Mouse (Mus musculus): Measurements from ENCODE around the gene Mfsd4b5. TPM values are rescaled to one million over a fixed set of nuclear protein-coding genes. Genes with fewer than 3 reads are reported as not detected.
"Not testable (repeated sequence)": the region's sequence is repeated elsewhere in the genome, so short reads cannot be mapped to it uniquely, and the experiment has no call there.

Gene Mfsd4b5
- polyA plus RNA-seq, 1 experiment from 2014 or later: 0.11 TPM

DNA sequence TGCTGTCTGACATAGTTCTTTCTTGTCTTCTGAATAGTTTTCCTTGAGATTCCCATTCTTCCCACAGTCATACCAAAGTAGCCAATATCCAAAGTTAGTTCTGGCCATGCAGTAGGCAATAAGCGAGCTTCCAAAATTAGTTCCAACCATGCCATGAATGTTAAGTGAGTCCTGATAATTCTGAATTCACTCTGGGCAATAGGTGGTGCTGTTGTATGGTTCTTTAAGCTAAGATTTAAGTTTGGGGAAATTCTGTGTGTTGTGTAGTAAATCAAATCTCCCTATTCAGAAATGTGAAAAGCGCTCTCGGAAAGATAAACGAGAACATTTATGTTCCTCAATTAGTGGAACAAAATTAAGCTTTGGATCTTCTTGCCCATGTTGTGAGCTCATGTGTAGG lies 28.2 kb downstream of the Mfsd4b5 start:
- no peaks in the 10 kb centered on the region for H3K27me3 ChIP-seq (ENCODE audit: control insufficient read depth, insufficient read depth, low read depth, low read length)

DNA sequence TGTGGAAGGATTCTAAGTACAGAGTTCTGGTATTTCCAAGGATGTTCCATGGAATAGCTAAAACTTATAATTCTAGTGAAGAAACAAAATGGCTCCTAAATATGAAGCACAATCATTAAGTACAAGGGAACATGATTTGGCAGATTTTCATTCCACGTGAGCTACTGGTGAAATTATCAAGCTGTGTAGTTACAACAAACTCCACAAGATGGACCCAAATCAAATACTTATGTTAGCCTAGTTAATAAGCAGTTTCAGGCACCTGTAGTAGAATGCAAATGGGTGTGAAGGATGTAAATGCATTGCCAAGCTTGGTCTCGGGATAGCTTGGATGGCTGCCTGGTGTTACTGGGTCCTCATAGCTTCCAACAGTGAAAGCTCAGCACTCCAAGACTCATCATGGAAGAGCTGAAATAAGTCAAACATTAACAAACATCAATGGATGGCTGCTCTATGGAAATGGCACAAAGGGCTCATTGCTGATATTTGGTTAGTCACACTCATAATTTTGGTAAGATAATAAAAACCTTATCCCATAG lies 30.0 kb downstream of the Mfsd4b5 start:
- no peak for ATAC-seq (ENCODE audit: low read depth)
- H3K27ac ChIP-seq (ENCODE audit: low read length): no peak overlapping the region
- H3K4me2 ChIP-seq (ENCODE audit: low read depth, low read length): no peak overlapping the region
- 34% methylated on average over 2 of the region's 2 CpGs for WGBS (ENCODE audit: insufficient replicate concordance)
- no peaks in the 10 kb centered on the region for H3K36me3 ChIP-seq (ENCODE audit: control insufficient read depth, insufficient read depth)
- H3K9me3 ChIP-seq (replicated peaks; ENCODE audit: control insufficient read depth, low read length): no peaks in the 10 kb centered on the region
- H3K4me3 ChIP-seq (ENCODE audit: low read depth, low read length): no peak overlapping the region
- H3K27me3 ChIP-seq (ENCODE audit: control insufficient read depth, insufficient read depth, low read depth, low read length): no peaks in the 10 kb centered on the region
- peaks cover 3% of the 10 kb centered on the region; the same call in 1 of the 2 replicates for H3K4me1 ChIP-seq (ENCODE audit: control insufficient read depth, low read depth, low read length)
- no peak overlapping the region for H3K9ac ChIP-seq (ENCODE audit: low read depth, low read length)

More for the DNA sequence above, 28.2 kb downstream of the Mfsd4b5 start:
- Histone ChIP-seq H3K4me2 (ENCODE audit: low read depth, low read length) (no peak overlapping the region), H3K4me1 (ENCODE audit: control insufficient read depth, low read depth, low read length) (peaks cover 3% of the 10 kb centered on the region; the same call in 1 of the 2 replicates), H3K36me3 (ENCODE audit: control insufficient read depth, insufficient read depth) (no peaks in the 10 kb centered on the region), H3K9me3 (replicated peaks; ENCODE audit: control insufficient read depth, low read length) (no peaks in the 10 kb centered on the region), H3K9ac (ENCODE audit: low read depth, low read length) (no peak overlapping the region), H3K4me3 (ENCODE audit: low read depth, low read length) (no peak overlapping the region), H3K27ac (ENCODE audit: low read length) (no peak overlapping the region)
- 47% methylated on average over 4 of the region's 4 CpGs for WGBS (ENCODE audit: insufficient replicate concordance)
- no peak for ATAC-seq (ENCODE audit: low read depth)

GRCm38 (mm10) chr10:39955163-39955562 lies 31.3 kb downstream of the Mfsd4b5 start:
- WGBS (ENCODE audit: insufficient replicate concordance): 60% methylated on average over 2 of the region's 2 CpGs
- no peak overlapping the region for H3K4me3 ChIP-seq (ENCODE audit: low read depth, low read length)

DNA sequence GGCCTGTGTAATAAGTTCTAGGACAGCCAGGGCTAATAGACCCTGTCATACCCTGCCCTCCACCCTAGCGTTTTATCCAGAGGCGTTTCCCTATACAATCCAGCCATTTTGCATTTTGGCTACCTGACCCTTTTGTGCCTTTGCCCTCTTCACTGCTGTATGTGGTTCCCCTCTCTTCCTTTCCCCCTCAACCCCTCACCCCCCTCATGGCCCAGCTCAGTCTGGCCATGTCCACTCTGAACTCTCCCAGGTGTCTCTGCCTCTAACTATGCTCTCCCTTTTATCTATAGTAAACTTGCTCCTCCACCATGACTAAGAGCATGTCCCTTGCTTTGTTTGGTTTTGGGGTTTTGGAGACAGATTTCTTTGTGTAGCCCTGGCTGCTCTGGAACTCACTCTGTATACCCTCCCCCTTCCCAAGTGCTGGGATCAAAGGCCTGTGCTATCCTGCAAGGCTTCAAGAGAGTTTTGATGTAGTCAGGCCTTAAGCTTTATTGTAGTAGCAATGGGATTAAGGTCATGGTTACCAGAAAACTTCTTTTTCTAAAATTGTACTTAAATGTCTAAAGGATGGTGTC lies 37.0 kb downstream of the Mfsd4b5 start:
- Histone ChIP-seq H3K9me3 (replicated peaks; ENCODE audit: control insufficient read depth, low read length) (no peaks in the 10 kb centered on the region), H3K4me3 (ENCODE audit: low read depth, low read length) (no peak overlapping the region), H3K27me3 (ENCODE audit: control insufficient read depth, insufficient read depth, low read depth, low read length) (no peaks in the 10 kb centered on the region), H3K27ac (ENCODE audit: low read length) (no peak overlapping the region), H3K9ac (ENCODE audit: low read depth, low read length) (no peak overlapping the region), H3K4me1 (ENCODE audit: control insufficient read depth, low read depth, low read length) (no peaks in the 10 kb centered on the region), H3K36me3 (ENCODE audit: control insufficient read depth, insufficient read depth) (no peaks in the 10 kb centered on the region), H3K4me2 (ENCODE audit: low read depth, low read length) (no peak overlapping the region)
- WGBS (ENCODE audit: insufficient replicate concordance): 94% methylated on average over 2 of the region's 2 CpGs
- no peak for ATAC-seq (ENCODE audit: low read depth)

More at GRCm38 (mm10) chr10:39955163-39955562, 31.3 kb downstream of the Mfsd4b5 start:
- H3K4me2 ChIP-seq (ENCODE audit: low read depth, low read length): no peak overlapping the region
- no peak for ATAC-seq (ENCODE audit: low read depth)
- H3K9ac ChIP-seq (ENCODE audit: low read depth, low read length): no peak overlapping the region
- no peaks in the 10 kb centered on the region for H3K36me3 ChIP-seq (ENCODE audit: control insufficient read depth, insufficient read depth)
- H3K27me3 ChIP-seq (ENCODE audit: control insufficient read depth, insufficient read depth, low read depth, low read length): no peaks in the 10 kb centered on the region
- no peaks in the 10 kb centered on the region for H3K9me3 ChIP-seq (replicated peaks; ENCODE audit: control insufficient read depth, low read length)
- H3K27ac ChIP-seq (ENCODE audit: low read length): no peak overlapping the region
- H3K4me1 ChIP-seq (ENCODE audit: control insufficient read depth, low read depth, low read length): no peaks in the 10 kb centered on the region; the same call in 1 of the 2 replicates

DNA sequence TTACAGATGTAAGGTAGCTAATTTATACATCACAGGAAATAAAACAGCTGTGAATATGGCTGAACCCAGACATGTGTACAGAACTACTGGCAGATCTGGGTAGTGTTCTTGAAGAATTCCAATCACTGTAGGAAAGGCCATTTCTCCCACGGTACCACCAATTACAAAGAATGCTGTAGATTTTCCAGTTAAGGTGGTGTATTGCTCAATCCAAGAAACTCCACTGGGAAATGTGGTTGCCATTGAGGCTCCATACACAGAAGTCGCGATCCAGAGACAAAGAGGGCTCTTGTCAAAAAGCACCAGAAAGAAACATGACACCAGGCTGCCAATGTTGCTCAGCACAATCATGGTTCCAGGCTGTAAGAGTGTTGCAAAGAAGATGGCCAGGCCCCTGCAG lies 39.3 kb downstream of the Mfsd4b5 start:
- not testable (repeated sequence) for H3K9ac ChIP-seq (ENCODE audit: low read depth, low read length); H3K4me2 ChIP-seq (ENCODE audit: low read depth, low read length); H3K27ac ChIP-seq (ENCODE audit: low read length); H3K4me3 ChIP-seq (ENCODE audit: low read depth, low read length); H3K36me3 ChIP-seq (ENCODE audit: control insufficient read depth, insufficient read depth); ATAC-seq (ENCODE audit: low read depth); H3K4me1 ChIP-seq (ENCODE audit: control insufficient read depth, low read depth, low read length); H3K27me3 ChIP-seq (ENCODE audit: control insufficient read depth, insufficient read depth, low read depth, low read length); H3K9me3 ChIP-seq (replicated peaks; ENCODE audit: control insufficient read depth, low read length)
- WGBS (ENCODE audit: insufficient replicate concordance): 65% methylated on average over 3 of the region's 3 CpGs

GRCm38 (mm10) chr10:39936553-39936952 lies 49.9 kb downstream of the Mfsd4b5 start:
- Histone ChIP-seq H3K36me3 (ENCODE audit: control insufficient read depth, insufficient read depth) (no peaks in the 10 kb centered on the region), H3K4me1 (ENCODE audit: control insufficient read depth, low read depth, low read length) (no peaks in the 10 kb centered on the region), H3K9me3 (replicated peaks; ENCODE audit: control insufficient read depth, low read length) (no peaks in the 10 kb centered on the region), H3K4me2 (ENCODE audit: low read depth, low read length) (no peak overlapping the region), H3K4me3 (ENCODE audit: low read depth, low read length) (no peak overlapping the region), H3K27me3 (ENCODE audit: control insufficient read depth, insufficient read depth, low read depth, low read length) (no peaks in the 10 kb centered on the region), H3K9ac (ENCODE audit: low read depth, low read length) (no peak overlapping the region), H3K27ac (ENCODE audit: low read length) (no peak overlapping the region)
- 38% methylated on average over 7 of the region's 7 CpGs for WGBS (ENCODE audit: insufficient replicate concordance)
- ATAC-seq (ENCODE audit: low read depth): no peak

- H3K36me3 ChIP-seq (ENCODE audit: control insufficient read depth, insufficient read depth): no peaks in the 10 kb centered on the region
- H3K9ac ChIP-seq (ENCODE audit: low read depth, low read length): no peak within 1 kb of the TSS
- H3K27ac ChIP-seq (ENCODE audit: low read length): no peak within 1 kb of the TSS
- WGBS (ENCODE audit: insufficient replicate concordance): 2% methylated on average over 41 of the region's 41 CpGs
- H3K9me3 ChIP-seq (replicated peaks; ENCODE audit: control insufficient read depth, low read length): no peaks in the 10 kb centered on the region
- peak within 1 kb of the TSS; percentile 35 for H3K4me3 ChIP-seq (ENCODE audit: low read depth, low read length)
- H3K4me2 ChIP-seq (ENCODE audit: low read depth, low read length): peak within 1 kb of the TSS; percentile 58
- H3K27me3 ChIP-seq (ENCODE audit: control insufficient read depth, insufficient read depth, low read depth, low read length): peaks cover 21% of the 10 kb centered on the region
- H3K4me1 ChIP-seq (ENCODE audit: control insufficient read depth, low read depth, low read length): no peaks in the 10 kb centered on the region; the same call in 1 of the 2 replicates
- ATAC-seq (ENCODE audit: low read depth): peak; percentile 11; the same call in 1 of the 2 replicates
Observed at GRCm38 (mm10) chr10:39926616-39927139, 59.8 kb downstream of the Mfsd4b5 start, which contains the start of gene Mfsd4b2. Gene Mfsd4b2, minus strand, starts transcription at chr10:39926923.

DNA sequence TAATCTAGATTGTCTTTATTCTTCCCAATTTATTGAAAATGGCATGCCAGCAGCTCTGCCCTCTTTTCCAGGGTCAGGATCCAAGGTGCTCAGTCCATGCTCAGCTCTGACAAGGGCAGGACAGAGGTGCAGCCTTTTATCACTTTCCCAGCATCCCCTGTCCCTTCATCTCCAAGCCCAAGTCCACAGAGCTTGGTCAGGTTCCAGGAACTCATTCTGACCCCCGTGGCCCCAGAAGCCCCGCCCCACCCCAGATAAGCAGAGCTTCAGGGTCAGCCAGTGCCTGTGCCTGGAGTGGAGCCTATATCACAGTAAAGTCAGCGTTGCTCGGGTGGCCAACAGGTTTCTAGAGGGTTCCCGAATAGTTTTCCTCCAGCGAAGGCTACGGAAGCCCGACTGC lies 61.9 kb downstream of the Mfsd4b5 start:
- H3K27me3 ChIP-seq (ENCODE audit: control insufficient read depth, insufficient read depth, low read depth, low read length): peaks cover 21% of the 10 kb centered on the region
- not testable (repeated sequence) for H3K36me3 ChIP-seq (ENCODE audit: control insufficient read depth, insufficient read depth); H3K9me3 ChIP-seq (replicated peaks; ENCODE audit: control insufficient read depth, low read length); H3K9ac ChIP-seq (ENCODE audit: low read depth, low read length); H3K4me2 ChIP-seq (ENCODE audit: low read depth, low read length); H3K27ac ChIP-seq (ENCODE audit: low read length); H3K4me3 ChIP-seq (ENCODE audit: low read depth, low read length); H3K4me1 ChIP-seq (ENCODE audit: control insufficient read depth, low read depth, low read length)
- ATAC-seq (ENCODE audit: low read depth): peak; percentile 77
- 44% methylated on average over 8 of the region's 8 CpGs for WGBS (ENCODE audit: insufficient replicate concordance)

DNA sequence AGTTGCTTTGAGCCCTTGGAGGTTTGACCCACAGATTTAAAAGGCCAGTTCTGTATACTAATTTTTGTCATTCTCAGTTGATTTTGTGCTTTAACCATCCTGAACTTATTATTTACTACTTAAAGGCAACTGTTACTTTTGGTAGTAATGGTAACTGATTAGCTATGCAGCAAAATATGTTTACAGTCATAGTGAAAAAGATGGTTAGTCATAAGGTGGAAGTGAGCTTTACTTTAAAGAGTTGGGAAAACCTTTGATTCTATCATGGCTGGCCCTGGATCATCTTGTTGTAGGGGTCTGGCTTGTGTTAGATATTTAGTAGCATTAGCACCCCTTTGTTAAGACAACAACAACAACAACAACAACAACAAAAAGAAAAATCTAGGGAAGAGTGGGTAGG lies 73.8 kb downstream of the Mfsd4b5 start:
- Histone ChIP-seq H3K9me3 (replicated peaks; ENCODE audit: control insufficient read depth, low read length) (no peaks in the 10 kb centered on the region), H3K36me3 (ENCODE audit: control insufficient read depth, insufficient read depth) (no peaks in the 10 kb centered on the region), H3K4me1 (ENCODE audit: control insufficient read depth, low read depth, low read length) (no peaks in the 10 kb centered on the region), H3K9ac (ENCODE audit: low read depth, low read length) (no peak overlapping the region), H3K4me3 (ENCODE audit: low read depth, low read length) (no peak overlapping the region), H3K4me2 (ENCODE audit: low read depth, low read length) (no peak overlapping the region), H3K27me3 (ENCODE audit: control insufficient read depth, insufficient read depth, low read depth, low read length) (no peaks in the 10 kb centered on the region), H3K27ac (ENCODE audit: low read length) (no peak overlapping the region)
- no peak for ATAC-seq (ENCODE audit: low read depth)

All from liver, embryonic 16.5 days (tissue).